Mouse (Mus musculus): Measurements from ENCODE around the gene Prap1. TPM values are rescaled to one million over a fixed set of nuclear protein-coding genes. Genes with fewer than 3 reads are reported as not detected.

Prap1 gene
- not detected for total RNA-seq (2021)
- long read RNA-seq, experiment 1 = 0 reads
- long read RNA-seq, experiment 2 = 0 reads

GRCm38 (mm10) chr7:140092924-140093528 is at the start of gene Prap1:
TSS of gene Prap1 (plus strand) at chr7:140093395.
- intact Hi-C loops (cut with DNase I; ENCODE audit: low total_unique reads) = no loop called here
- DNase-seq = no peak

- intact Hi-C loops (cut with DNase I; ENCODE audit: low total_unique reads) = no loop called here
- no peak for DNase-seq
These were observed 47.6 kb upstream of the Prap1 start for GRCm38 (mm10) chr7:140045546-140045945.

- intact Hi-C loops (cut with DNase I; ENCODE audit: low total_unique reads) = no loop called here
- DNase-seq = no peak
These were observed 45.3 kb upstream of the Prap1 start for GRCm38 (mm10) chr7:140047811-140048311.

- intact Hi-C loops (cut with DNase I; ENCODE audit: low total_unique reads) = no loop called here
- DNase-seq = no peak
These were observed 44.7 kb upstream of the Prap1 start, which contains the start of gene Msx3 for GRCm38 (mm10) chr7:140048361-140049114. TSS of gene Msx3 (minus strand) at chr7:140049089.

- intact Hi-C loops (cut with DNase I; ENCODE audit: low total_unique reads) = no loop called here
- DNase-seq = no peak
These were observed 44.0 kb upstream of the Prap1 start for GRCm38 (mm10) chr7:140049115-140049689.

- no peak for DNase-seq
- intact Hi-C loops (cut with DNase I; ENCODE audit: low total_unique reads) = no loop called here
These were observed 39.1 kb upstream of the Prap1 start for GRCm38 (mm10) chr7:140054124-140054523.

GRCm38 (mm10) chr7:140057413-140058407 is 35.5 kb upstream of the Prap1 start:
- intact Hi-C loops (cut with DNase I; ENCODE audit: low total_unique reads) = no loop called here
- peak; percentile 24 for DNase-seq

- DNase-seq = no peak
- intact Hi-C loops (cut with DNase I; ENCODE audit: low total_unique reads) = no loop called here
These were observed 34.7 kb upstream of the Prap1 start for GRCm38 (mm10) chr7:140058528-140058927.

- DNase-seq = no peak
- intact Hi-C loops (cut with DNase I; ENCODE audit: low total_unique reads) = no loop called here
These were observed 33.6 kb upstream of the Prap1 start for GRCm38 (mm10) chr7:140059601-140060000.

- intact Hi-C loops (cut with DNase I; ENCODE audit: low total_unique reads) = loop anchor here (5.0 kb wide), 1 partner anchor 94 kb away; no protein-coding TSS in a partner anchor
- no peak for DNase-seq
These were observed 32.0 kb upstream of the Prap1 start for GRCm38 (mm10) chr7:140060936-140061831.

GRCm38 (mm10) chr7:140061832-140062130 is 31.4 kb upstream of the Prap1 start:
- no peak for DNase-seq
- intact Hi-C loops (cut with DNase I; ENCODE audit: low total_unique reads) = loop anchor here (5.0 kb wide), 1 partner anchor 94 kb away; no protein-coding TSS in a partner anchor

- intact Hi-C loops (cut with DNase I; ENCODE audit: low total_unique reads) = loop anchor here (5.0 kb wide), 1 partner anchor 95 kb away; no protein-coding TSS in a partner anchor
- no peak for DNase-seq
These were observed 30.9 kb upstream of the Prap1 start for GRCm38 (mm10) chr7:140062307-140062706.

- intact Hi-C loops (cut with DNase I; ENCODE audit: low total_unique reads) = loop anchor here (5.0 kb wide), 1 partner anchor 96 kb away; no protein-coding TSS in a partner anchor
- peak; percentile 55 for DNase-seq
These were observed 30.1 kb upstream of the Prap1 start for GRCm38 (mm10) chr7:140063092-140063491.

- intact Hi-C loops (cut with DNase I; ENCODE audit: low total_unique reads) = no loop called here
- DNase-seq = no peak
These were observed 25.8 kb upstream of the Prap1 start for GRCm38 (mm10) chr7:140067397-140067796.

GRCm38 (mm10) chr7:140070042-140070711 is 23.0 kb upstream of the Prap1 start:
- DNase-seq = no peak

GRCm38 (mm10) chr7:140077698-140078097 is 15.5 kb upstream of the Prap1 start:
- no peak for DNase-seq
- intact Hi-C loops (cut with DNase I; ENCODE audit: low total_unique reads) = loop anchor here (2.0 kb wide), 1 partner anchor 67 kb away; no protein-coding TSS in a partner anchor

More at GRCm38 (mm10) chr7:140070042-140070711, 23.0 kb upstream of the Prap1 start:
- intact Hi-C loops (cut with DNase I; ENCODE audit: low total_unique reads) = no loop called here

- peak; percentile 53 for DNase-seq
- intact Hi-C loops (cut with DNase I; ENCODE audit: low total_unique reads) = no loop called here
These were observed 14.5 kb upstream of the Prap1 start for GRCm38 (mm10) chr7:140078711-140079110.

Data from gastrocnemius, postnatal 14 days (tissue).